Mouse (Mus musculus) myocyte (in vitro differentiated cells): ENCODE measurements at regions not wholly inside any gene's neighbourhood (a gene's known extent, or its start where the extent isn't known, plus 50 kb on each side); places are given as distances from the start of the nearest gene placed in this dataset.

Experiments used
- H3K27me3 ChIP-seq: one replicate; pipeline ENCODE4 v1.6.1; 2011; ENCODE audit not compliant: control insufficient read depth, insufficient read depth, insufficient read length
- H3K36me3 ChIP-seq: one replicate; pipeline ENCODE4 v1.6.1; 2011; ENCODE audit not compliant: control insufficient read depth, insufficient read depth
- H3K4me2 ChIP-seq: one replicate; pipeline ENCODE4 v1.6.1; 2011; ENCODE audit warnings: low read depth, control low read depth
- H3K4me3 ChIP-seq: one replicate; pipeline ENCODE4 v1.5.1; 2011; ENCODE audit warnings: mild to moderate bottlenecking, control low read depth, moderate library complexity
- H3K79me2 ChIP-seq: one replicate; pipeline ENCODE4 v1.6.1; 2011; ENCODE audit not compliant: control insufficient read depth, insufficient read depth
- H3ac ChIP-seq: one replicate; pipeline ENCODE4 v1.6.1; 2011; ENCODE audit not compliant: control insufficient read depth, insufficient read length
- CEBPB ChIP-seq: IDR thresholded peaks from 2 replicates; pipeline ENCODE4 v1.6.1; 2011; ENCODE audit warnings: mild to moderate bottlenecking, moderate library complexity; ENCODE audit not compliant: poor library complexity, insufficient read depth, severe bottlenecking
- E2F4 ChIP-seq: IDR thresholded peaks from one replicate; pipeline ENCODE4 v1.6.1; 2011; ENCODE audit warnings: mild to moderate bottlenecking, control low read depth, moderate library complexity; ENCODE audit not compliant: insufficient read depth
- MAX ChIP-seq: IDR thresholded peaks from one replicate; pipeline ENCODE4 v1.6.1; 2011; ENCODE audit warnings: low read depth, mild to moderate bottlenecking, control low read depth
- MYOD1 ChIP-seq, 3 experiments: IDR thresholded peaks; one replicate each; pipeline ENCODE4 v1.6.1; 2011; ENCODE audit warnings: control low read depth in 2 of 3, low read depth in 2 of 3, mild to moderate bottlenecking in 2 of 3, moderate library complexity in 1 of 3; ENCODE audit not compliant: insufficient read length in 2 of 3, control insufficient read depth in 1 of 3
- MYOG ChIP-seq, 3 experiments: IDR thresholded peaks; one replicate each; pipeline ENCODE4 v1.6.1; 2011; ENCODE audit warnings: control low read depth in 2 of 3, low read depth in 2 of 3, mild to moderate bottlenecking in 2 of 3; ENCODE audit not compliant: insufficient read length in 2 of 3, control insufficient read depth in 1 of 3, insufficient read depth in 1 of 3
- POLR2A ChIP-seq: IDR thresholded peaks from one replicate; pipeline ENCODE4 v1.6.1; 2011; ENCODE audit warnings: low read depth, mild to moderate bottlenecking, control low read depth, moderate library complexity; ENCODE audit not compliant: insufficient read length
- POLR2AphosphoS2 ChIP-seq: IDR thresholded peaks from one replicate; pipeline ENCODE4 v1.6.1; 2011; ENCODE audit warnings: low read depth, control low read depth; ENCODE audit not compliant: insufficient read length
- REST ChIP-seq: IDR thresholded peaks from one replicate; pipeline ENCODE4 v1.6.1; 2011; ENCODE audit warnings: mild to moderate bottlenecking, control low read depth, moderate library complexity; ENCODE audit not compliant: insufficient read depth, insufficient read length
- SRF ChIP-seq: IDR thresholded peaks from one replicate; pipeline ENCODE4 v1.6.1; 2011; ENCODE audit warnings: low read depth; ENCODE audit not compliant: control insufficient read depth, insufficient read length
- TCF12 ChIP-seq: IDR thresholded peaks from one replicate; pipeline ENCODE4 v1.6.1; 2011; ENCODE audit warnings: mild to moderate bottlenecking, control low read depth; ENCODE audit not compliant: poor library complexity, insufficient read depth, severe bottlenecking
- TCF3 ChIP-seq: IDR thresholded peaks from one replicate; pipeline ENCODE4 v1.6.1; 2011; ENCODE audit warnings: low read depth, control low read depth; ENCODE audit not compliant: insufficient read length
- USF1 ChIP-seq: IDR thresholded peaks from one replicate; pipeline ENCODE4 v1.6.1; 2011; ENCODE audit warnings: low read depth, mild to moderate bottlenecking, control low read depth, moderate library complexity

GRCm38 (mm10) chr13:99099794-99100429 lies 84.7 kb upstream of the Zfp366 start:
- no peaks in the 10 kb centered on the region for H3K27me3 ChIP-seq
- H3K79me2 ChIP-seq = no peaks in the 10 kb centered on the region
- H3K36me3 ChIP-seq = no peaks in the 10 kb centered on the region
- peak overlapping the region; percentile 62 for H3K4me2 ChIP-seq
- no peak for TF ChIP-seq REST
- no peak for TF ChIP-seq SRF
- no peak for TF ChIP-seq MAX
- TF ChIP-seq CEBPB = no peak
- no peak for TF ChIP-seq MYOG (IDR thresholded peaks at IDR 0.05; ENCODE audit: control insufficient read depth in 1 of 3, insufficient read depth in 1 of 3, insufficient read length in 2 of 3, low read depth in 2 of 3)
- TF ChIP-seq POLR2A = no peak
- TF ChIP-seq MYOD1 (IDR thresholded peaks at IDR 0.05; ENCODE audit: control insufficient read depth in 1 of 3, insufficient read length in 2 of 3, low read depth in 2 of 3) = no peak
- no peak for TF ChIP-seq TCF12
- no peak for TF ChIP-seq USF1
- TF ChIP-seq POLR2AphosphoS2 = no peak
- TF ChIP-seq TCF3 = no peak
- TF ChIP-seq E2F4 = no peak
- H3K4me3 ChIP-seq = no peak overlapping the region
- H3ac ChIP-seq = no peak overlapping the region

- H3K27me3 ChIP-seq = no peaks in the 10 kb centered on the region
- no peak overlapping the region for H3ac ChIP-seq
- no peak for TF ChIP-seq E2F4
- TF ChIP-seq CEBPB = no peak
- TF ChIP-seq MYOD1 (IDR thresholded peaks at IDR 0.05; ENCODE audit: control insufficient read depth in 1 of 3, insufficient read length in 2 of 3, low read depth in 2 of 3) = no peak
- no peak for TF ChIP-seq MAX
- no peak for TF ChIP-seq USF1
- TF ChIP-seq POLR2AphosphoS2 = no peak
- TF ChIP-seq SRF = no peak
- TF ChIP-seq TCF3 = no peak
- no peak for TF ChIP-seq REST
- no peak for TF ChIP-seq MYOG (IDR thresholded peaks at IDR 0.05; ENCODE audit: control insufficient read depth in 1 of 3, insufficient read depth in 1 of 3, insufficient read length in 2 of 3, low read depth in 2 of 3)
- no peak for TF ChIP-seq TCF12
- no peak for TF ChIP-seq POLR2A
Observed at GRCm38 (mm10) chr13:99099226-99099625, 85.4 kb upstream of the Zfp366 start.

GRCm38 (mm10) chr13:99097606-99098545 lies 86.7 kb upstream of the Zfp366 start:
- Histone ChIP-seq H3K36me3 (no peaks in the 10 kb centered on the region), H3K4me2 (no peak overlapping the region), H3ac (no peak overlapping the region), H3K27me3 (no peaks in the 10 kb centered on the region), H3K79me2 (no peaks in the 10 kb centered on the region), H3K4me3 (no peak overlapping the region)
- TF ChIP-seq REST = no peak
- no peak for TF ChIP-seq MYOG (IDR thresholded peaks at IDR 0.05; ENCODE audit: control insufficient read depth in 1 of 3, insufficient read depth in 1 of 3, insufficient read length in 2 of 3, low read depth in 2 of 3)
- TF ChIP-seq TCF12 = no peak
- TF ChIP-seq E2F4 = no peak
- TF ChIP-seq POLR2A = no peak

More at GRCm38 (mm10) chr13:99099226-99099625, 85.4 kb upstream of the Zfp366 start:
- Histone ChIP-seq H3K4me2 (peak overlapping the region; percentile 0), H3K79me2 (no peaks in the 10 kb centered on the region), H3K36me3 (no peaks in the 10 kb centered on the region), H3K4me3 (no peak overlapping the region)

- H3ac ChIP-seq = no peak overlapping the region
- no peak for TF ChIP-seq MYOG (IDR thresholded peaks at IDR 0.05; ENCODE audit: control insufficient read depth in 1 of 3, insufficient read depth in 1 of 3, insufficient read length in 2 of 3, low read depth in 2 of 3)
- TF ChIP-seq REST = no peak
- TF ChIP-seq USF1 = no peak
- no peak for TF ChIP-seq MYOD1 (IDR thresholded peaks at IDR 0.05; ENCODE audit: control insufficient read depth in 1 of 3, insufficient read length in 2 of 3, low read depth in 2 of 3)
- TF ChIP-seq E2F4 = no peak
- no peak overlapping the region for H3K4me3 ChIP-seq
- H3K79me2 ChIP-seq = no peaks in the 10 kb centered on the region
- H3K4me2 ChIP-seq = no peak overlapping the region
- H3K27me3 ChIP-seq = no peaks in the 10 kb centered on the region
- H3K36me3 ChIP-seq = no peaks in the 10 kb centered on the region
Observed at GRCm38 (mm10) chr13:99096837-99097236, 87.8 kb upstream of the Zfp366 start.
